Mouse (Mus musculus) urinary bladder, postnatal 0 days (tissue): Measurements from ENCODE around the gene V1ra8. TPM values are rescaled to one million over a fixed set of nuclear protein-coding genes. Genes with fewer than 3 reads are reported as not detected.

Source experiments
- polyA plus RNA-seq: library from polyadenylated mRNA; unstranded; fragments of >200 nt; fragmentation: Nextera tagmentation; extraction: Ambion mirVana; gene quantifications from 2 replicates; pipeline ENCODE4 v1.2.1, GENCODE M21; 2015

Gene V1ra8
- not detected in 2 replicates for polyA plus RNA-seq

GRCm38 (mm10) chr6:90202493-90202892 is at the start of gene V1ra8:
V1ra8 (plus strand) TSS chr6:90202793.

GRCm38 (mm10) chr6:90174508-90174907 is 28.1 kb upstream of the V1ra8 start, which contains the start of gene Vmn1r52:
Vmn1r52 (plus strand) TSS chr6:90174808.

GRCm38 (mm10) chr6:90224338-90224737 is 21.7 kb downstream of the V1ra8 start, which contains the start of gene Vmn1r53:
Vmn1r53 (minus strand) TSS chr6:90224438.

GRCm38 (mm10) chr6:90246000-90246399 is 43.4 kb downstream of the V1ra8 start, which contains the start of gene Vmn1r54:
Vmn1r54 (plus strand) TSS chr6:90246300.

Other genes with a start within 250 kb of the V1ra8 start
- gene Vmn1r46, start 233.5 kb upstream of the V1ra8 start, polyA plus RNA-seq = not detected in 2 replicates
- not detected in 2 replicates for gene Vmn1r47, start 186.6 kb upstream of the V1ra8 start, polyA plus RNA-seq
- not detected in 2 replicates for gene Vmn1r48, start 166.0 kb upstream of the V1ra8 start, polyA plus RNA-seq
- gene Vmn1r49, start 124.3 kb upstream of the V1ra8 start, polyA plus RNA-seq = not detected in 2 replicates
- not detected in 2 replicates for gene Vmn1r50, start 101.4 kb upstream of the V1ra8 start, polyA plus RNA-seq
- 0.05 TPM in 1 of 2 replicates, not detected in the other for gene Vmn1r51, start 80.2 kb upstream of the V1ra8 start, polyA plus RNA-seq
- not detected in 2 replicates for gene Vmn1r52, start 28.0 kb upstream of the V1ra8 start, polyA plus RNA-seq
- not detected in 2 replicates for gene Vmn1r53, start 21.6 kb downstream of the V1ra8 start, polyA plus RNA-seq
- not detected in 2 replicates for gene Vmn1r54, start 43.5 kb downstream of the V1ra8 start, polyA plus RNA-seq
- gene BC048671, start 98.4 kb downstream of the V1ra8 start, polyA plus RNA-seq = not detected in 2 replicates
- 0.07 TPM in 1 of 2 replicates, not detected in the other for gene Chst13, start 122.4 kb downstream of the V1ra8 start, polyA plus RNA-seq
- gene Uroc1, start 130.5 kb downstream of the V1ra8 start, polyA plus RNA-seq = 0.15 and 0.33 TPM in 2 replicates
- gene Zxdc, start 166.7 kb downstream of the V1ra8 start, polyA plus RNA-seq = 4.3 and 4.8 TPM in 2 replicates
- 0.76 TPM in 1 of 2 replicates, not detected in the other for gene Cfap100, start 226.0 kb downstream of the V1ra8 start, polyA plus RNA-seq